Mouse (Mus musculus) adrenal gland, postnatal 4 days (tissue): Measurements from ENCODE around the gene Tia1. TPM values are rescaled to one million over a fixed set of nuclear protein-coding genes. Genes with fewer than 3 reads are reported as not detected.
"Not testable (repeated sequence)": the region's sequence is repeated elsewhere in the genome, so short reads cannot be mapped to it uniquely, and the experiment has no call there.

Experiments used
- DNase-seq, 2 experiments: peaks; one replicate each; pipeline ENCODE4 v3.0.0; 2021 to 2022; ENCODE audit warnings: low spot score in 2 of 2, mixed read lengths in 2 of 2
- long read RNA-seq, 2 experiments: library from polyadenylated mRNA; stranded (forward); transcript quantifications; one replicate each; pipeline ENCODE4 v2.0.0; 2021
- total RNA-seq, 2 experiments: library from RNA; stranded (reverse); gene quantifications; 2 replicates each; pipeline ENCODE4 v1.2.3; 2021

Gene Tia1
- 100 to 1,000 TPM; 105 to 120 TPM for total RNA-seq
- long read RNA-seq, experiment 1, full-length matches to known transcripts: 7 of 9 reads
- long read RNA-seq, experiment 1, partial matches to known transcripts: 1 of 9 reads
- long read RNA-seq, experiment 1, other reads (novel, unspliced or antisense): 1 of 9 reads
- long read RNA-seq, experiment 2, full-length matches to known transcripts: 28 of 50 reads
- long read RNA-seq, experiment 2, partial matches to known transcripts: 7 of 50 reads
- long read RNA-seq, experiment 2, other reads (novel, unspliced or antisense): 15 of 50 reads

GRCm38 (mm10) chr6:86404100-86404861 is at the start of gene Tia1:
Gene Tia1 (plus strand): TSS chr6:86404219.
- peak; percentile 91 to 92 for DNase-seq

DNA sequence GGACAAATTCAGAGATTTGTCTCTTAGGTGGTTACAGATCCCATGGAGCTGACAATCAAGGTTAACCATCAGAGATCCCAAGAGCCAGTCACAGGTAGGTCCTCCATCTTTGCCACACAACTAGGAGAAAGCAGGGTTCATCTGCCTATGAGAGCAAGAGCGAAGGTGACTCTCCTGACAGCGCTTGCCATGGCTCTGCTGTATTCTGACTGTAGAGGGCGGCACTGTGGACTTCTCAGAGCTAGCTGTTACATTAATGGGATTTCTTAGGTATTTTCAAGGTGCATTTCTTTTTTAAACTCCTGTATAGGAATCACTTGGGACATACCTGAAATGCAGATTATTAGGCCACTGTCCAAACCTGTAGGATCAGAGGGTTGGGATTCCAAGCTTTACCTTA is 49.1 kb upstream of the Tia1 start:
- DNase-seq: no peak

DNA sequence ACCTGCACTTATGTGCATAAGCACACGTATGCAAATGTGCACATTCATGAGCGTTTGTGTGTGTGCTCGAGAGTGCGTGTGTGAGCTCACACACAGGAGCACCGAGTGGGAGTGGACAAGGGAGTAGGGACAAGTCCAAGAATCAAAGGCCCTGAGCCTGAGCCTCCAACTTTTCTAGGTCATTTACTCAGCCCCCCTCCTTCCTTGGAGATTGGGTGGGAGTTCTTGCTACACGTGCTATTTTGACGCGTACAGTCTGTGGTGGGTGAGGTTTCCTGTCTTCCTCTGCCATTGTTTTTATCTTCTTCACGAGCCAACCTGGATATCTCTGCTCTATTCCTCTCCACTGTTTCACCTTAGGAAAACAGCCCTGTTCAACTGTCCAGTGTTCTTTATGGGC is 47.1 kb upstream of the Tia1 start:
- no peak for DNase-seq

DNA sequence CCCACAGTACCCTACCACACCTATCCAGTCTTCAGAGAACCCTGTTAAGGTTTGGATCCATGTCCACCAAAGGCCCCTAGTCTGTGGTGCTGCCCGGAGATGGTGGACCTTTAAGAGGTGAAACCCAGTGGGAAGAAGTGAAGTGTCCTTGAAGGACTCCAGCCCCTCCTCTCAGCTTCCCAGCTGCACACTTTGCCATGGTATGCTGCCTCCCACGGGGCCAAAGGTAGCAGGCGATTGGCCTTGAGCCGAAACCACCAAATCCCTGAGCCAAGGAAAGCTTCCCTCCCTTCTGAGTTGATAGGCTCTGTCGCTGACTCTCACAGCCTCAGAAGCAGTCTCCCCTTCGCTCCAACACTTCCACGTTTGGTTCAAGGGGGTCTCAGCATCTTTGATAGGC is 43.3 kb upstream of the Tia1 start:
- DNase-seq: no peak

DNA sequence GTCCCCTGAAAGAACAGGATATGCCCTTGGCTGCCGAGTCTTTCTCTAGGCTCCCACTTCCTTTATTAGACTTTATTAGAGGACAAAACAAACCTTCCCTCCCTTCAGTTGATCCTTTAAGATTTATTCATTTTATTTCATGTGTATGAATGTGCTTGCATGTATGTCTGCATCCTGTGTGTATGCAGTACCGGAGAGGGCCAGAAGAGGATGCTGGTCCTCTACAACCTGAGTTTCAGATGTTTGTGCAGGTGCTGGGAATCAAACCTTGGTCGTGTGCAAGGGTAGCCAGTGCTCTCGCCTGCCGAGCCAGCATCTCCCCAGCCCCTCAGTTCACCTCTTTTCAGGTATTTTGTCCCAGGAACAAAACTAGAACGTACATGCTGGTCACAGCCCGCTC is 42.6 kb upstream of the Tia1 start:
- no peak for DNase-seq

GRCm38 (mm10) chr6:86364442-86365141 is 39.4 kb upstream of the Tia1 start:
- peak in 1 of 2 experiments; percentile 65 for DNase-seq

DNA sequence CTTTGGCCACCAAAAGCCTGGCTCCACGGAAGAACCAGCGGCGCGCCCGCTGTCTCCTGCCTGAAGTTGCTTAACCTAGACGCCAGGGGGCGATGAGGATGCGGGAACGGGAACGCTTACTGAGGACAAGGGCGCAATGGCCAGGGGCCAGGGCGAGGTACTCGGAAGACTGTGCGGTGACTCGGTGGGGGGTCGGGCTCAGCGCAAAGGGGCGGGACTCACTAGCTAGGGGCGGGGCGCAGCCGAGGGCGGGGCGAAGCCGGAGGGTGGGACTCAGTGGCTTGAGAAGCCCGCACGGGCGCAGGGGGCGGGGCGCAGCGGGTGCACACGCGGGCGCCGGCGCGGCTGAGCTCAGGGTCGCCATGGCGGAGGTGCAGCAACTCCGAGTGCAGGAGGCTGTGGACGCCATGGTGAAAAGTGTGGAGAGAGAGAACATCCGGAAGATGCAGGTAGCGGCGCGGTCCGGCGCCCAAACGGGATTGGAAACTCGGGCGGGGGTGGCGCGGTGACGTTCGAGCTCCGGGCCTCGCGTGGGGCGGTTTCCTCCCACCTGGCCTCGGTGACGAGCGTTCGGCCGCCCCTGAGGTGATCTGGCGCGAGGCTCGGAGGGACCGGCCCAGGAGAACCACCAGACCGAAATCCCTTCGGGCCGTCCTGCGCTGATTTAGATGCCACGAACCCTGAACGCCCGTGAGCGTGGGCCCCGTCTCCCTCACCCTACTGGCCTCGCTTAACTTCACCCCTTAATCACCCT is 38.5 kb upstream of the Tia1 start, which contains the start of gene Fam136a:
Gene Fam136a, plus strand, starts transcription at position 276 of the 754 bp plus-strand sequence.
- peak; percentile 89 to 94 for DNase-seq

GRCm38 (mm10) chr6:86366125-86366852 is 37.7 kb upstream of the Tia1 start:
- peak; percentile 19 to 53 for DNase-seq

GRCm38 (mm10) chr6:86366853-86367249 is 37.2 kb upstream of the Tia1 start:
- DNase-seq: no peak

GRCm38 (mm10) chr6:86368479-86368878 is 35.5 kb upstream of the Tia1 start:
- no peak for DNase-seq

DNA sequence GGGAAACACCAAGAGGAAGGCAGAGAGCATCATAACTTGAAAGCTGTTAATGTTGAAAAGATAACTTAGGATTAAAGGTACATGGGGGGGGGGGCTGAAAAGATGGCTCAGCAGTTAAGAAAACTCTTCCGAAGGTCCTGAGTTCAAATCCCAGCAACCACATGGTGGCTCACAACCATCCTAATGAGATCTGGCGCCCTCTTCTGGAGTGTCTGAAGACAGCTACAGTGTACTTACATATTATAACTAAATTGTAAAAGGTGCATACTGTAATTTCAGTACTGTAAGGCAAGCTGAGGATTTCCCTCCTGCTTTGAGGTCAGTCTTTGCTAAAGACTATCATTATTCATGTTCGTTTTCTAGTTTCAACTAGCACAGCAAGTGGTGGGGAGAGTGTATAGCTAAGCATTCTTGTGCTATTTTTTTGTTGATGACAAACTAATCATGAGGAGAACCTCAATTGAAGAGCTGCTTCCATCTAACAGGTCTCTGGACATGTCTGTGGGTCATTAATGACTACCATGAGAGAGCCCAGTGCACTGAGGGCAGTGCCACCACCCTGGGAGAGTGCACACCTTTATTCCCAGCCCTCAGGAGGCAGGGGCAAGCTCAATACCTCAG is 33.8 kb upstream of the Tia1 start:
- DNase-seq: no peak

GRCm38 (mm10) chr6:86370764-86371339 is 33.2 kb upstream of the Tia1 start, which contains the start of gene Snrpg:
Gene Snrpg (plus strand): TSS chr6:86371304.
- DNase-seq: no peak

DNA sequence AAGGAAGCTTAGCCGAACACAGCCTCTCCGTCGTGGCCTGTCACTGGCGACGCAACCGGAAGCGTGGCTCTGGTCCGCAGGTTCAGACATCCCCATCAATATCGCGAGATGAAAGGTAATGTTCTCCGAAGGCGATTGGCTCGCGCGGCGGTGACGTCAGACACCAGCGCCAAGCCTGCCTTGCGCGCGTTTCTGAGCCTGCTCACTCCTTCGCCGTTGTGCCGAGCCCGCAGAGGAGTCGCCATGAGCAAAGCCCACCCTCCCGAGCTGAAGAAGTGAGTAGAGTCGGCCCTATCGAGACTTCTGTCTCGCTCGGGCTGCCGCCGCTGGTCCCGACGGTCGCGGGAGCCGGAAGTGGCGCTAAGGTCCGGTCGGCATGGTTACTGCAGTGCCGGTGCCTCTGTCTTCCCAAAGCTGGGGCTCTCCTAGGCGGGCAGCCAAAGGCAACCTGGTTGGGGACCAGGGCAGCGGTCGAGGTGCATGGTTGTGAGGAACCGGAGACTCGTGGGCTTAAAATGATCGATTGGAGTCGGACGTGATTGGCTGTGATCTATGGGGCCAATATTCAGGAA is 32.6 kb upstream of the Tia1 start:
- DNase-seq: peak; percentile 84 to 88

DNA sequence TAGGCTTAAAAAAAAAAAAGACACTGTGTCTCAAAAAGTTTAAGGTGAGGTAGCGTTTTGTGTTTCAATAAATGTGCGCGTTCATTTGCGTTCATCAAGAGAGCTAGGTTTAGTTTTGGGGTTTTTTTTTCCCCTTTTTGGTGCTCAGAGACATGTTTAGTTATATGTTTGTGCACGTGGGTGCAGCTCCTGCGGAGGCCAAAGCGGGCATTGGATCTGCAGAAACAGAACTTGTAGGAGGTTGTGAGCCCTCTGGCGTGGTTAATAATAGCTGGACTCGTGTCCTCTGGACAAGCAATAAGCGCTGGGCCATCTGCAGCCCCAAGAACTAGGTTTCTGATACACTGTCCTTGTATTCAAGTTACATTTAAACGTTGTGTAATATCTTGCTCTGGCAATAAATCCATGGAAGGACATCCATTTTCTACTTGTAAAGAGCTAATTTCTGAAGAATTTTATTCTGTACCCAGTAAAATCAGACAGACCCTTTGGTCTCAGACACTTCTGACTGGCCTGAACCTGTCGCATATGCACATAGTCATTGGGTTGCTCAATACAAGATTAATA is 32.0 kb upstream of the Tia1 start:
- no peak for DNase-seq

GRCm38 (mm10) chr6:86373556-86373955 is 30.5 kb upstream of the Tia1 start:
- no peak for DNase-seq

DNA sequence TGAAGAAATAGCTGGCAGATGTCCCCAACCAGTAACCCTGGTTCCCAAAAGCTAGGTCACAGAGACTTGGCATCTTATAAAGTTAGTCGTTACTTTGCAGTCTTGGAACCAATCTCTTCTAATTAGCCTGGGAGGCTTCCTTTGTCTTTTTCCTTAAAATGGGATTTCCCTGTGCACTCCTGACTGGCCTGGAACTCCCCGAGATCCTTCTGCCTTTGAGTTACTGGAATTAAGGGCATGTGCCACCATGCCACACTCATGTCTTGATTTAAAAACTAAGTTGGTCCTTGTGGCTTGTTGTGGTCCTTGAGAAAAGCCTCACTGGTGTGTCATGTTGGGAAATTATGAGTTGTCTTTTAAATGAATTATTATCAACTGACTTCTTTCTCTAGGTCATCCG is 25.7 kb upstream of the Tia1 start:
- DNase-seq: no peak

DNA sequence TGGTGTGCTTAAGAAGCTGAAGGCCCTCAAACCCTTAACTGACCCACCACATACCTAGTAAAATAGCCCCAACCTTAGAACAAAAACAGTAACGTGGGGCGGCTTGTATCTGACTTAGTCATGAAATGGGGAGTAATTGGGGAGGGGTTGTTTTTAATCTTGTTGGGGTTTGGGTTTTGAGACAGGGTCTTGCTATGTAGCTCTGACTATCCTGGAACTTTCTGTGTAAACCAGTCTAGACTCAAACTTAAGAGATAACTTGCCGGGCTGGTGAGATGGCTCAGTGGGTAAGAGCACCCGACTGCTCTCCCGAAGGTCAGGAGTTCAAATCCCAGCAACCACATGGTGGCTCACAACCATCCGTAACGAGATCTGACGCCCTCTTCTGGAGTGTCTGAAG is 23.9 kb upstream of the Tia1 start:
- DNase-seq: not testable (repeated sequence)

DNA sequence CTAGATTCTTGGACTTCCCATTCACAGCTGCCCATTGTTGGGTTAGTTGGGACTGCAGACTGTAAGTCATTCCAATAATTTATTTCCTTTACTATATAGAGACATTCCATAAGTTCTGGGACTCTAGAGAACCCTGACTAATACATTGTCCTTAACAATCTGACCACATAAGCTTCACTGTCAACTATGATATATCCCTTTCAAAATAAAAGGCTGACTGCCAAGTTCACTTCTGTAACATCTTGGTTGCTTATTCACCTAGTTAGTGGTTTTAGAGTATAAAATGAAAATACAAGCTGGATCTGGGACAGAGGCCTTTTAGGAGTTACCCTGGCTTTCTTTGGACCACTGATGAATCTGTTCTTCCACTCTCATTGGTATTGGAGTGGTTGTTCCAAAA is 21.5 kb upstream of the Tia1 start:
- DNase-seq: no peak

GRCm38 (mm10) chr6:86383370-86383769 is 20.6 kb upstream of the Tia1 start:
- DNase-seq: no peak
